Mouse (Mus musculus) CH12.LX (cell line): ENCODE measurements around the gene Sec1. TPM values are rescaled to one million over a fixed set of nuclear protein-coding genes. Genes with fewer than 3 reads are reported as not detected.
A peak's percentile ranks its signal among the peaks of the same experiment; 100 is the strongest.

Experiments
- DNase-seq: peaks from one replicate; pipeline ENCODE4 v3.0.0-alpha.2; 2013; ENCODE audit errors: extremely low read depth
- H3K27ac ChIP-seq: 2 replicates; pipeline ENCODE4 v1.5.1; 2012; ENCODE audit warnings: low read depth, mild to moderate bottlenecking, control low read depth, moderate library complexity; ENCODE audit not compliant: insufficient read depth
- H3K27me3 ChIP-seq: replicated peaks from 2 replicates; pipeline ENCODE3; 2012; ENCODE audit warnings: inconsistent platforms
- H3K36me3 ChIP-seq, 2 experiments: replicated peaks in 1 of 2; 2 replicates each; pipeline versions ENCODE3 to v1.6.1; 2012; ENCODE audit warnings: inconsistent platforms in 1 of 2, low read length in 1 of 2, mild to moderate bottlenecking in 1 of 2, mixed read lengths in 1 of 2, moderate library complexity in 1 of 2; ENCODE audit not compliant: control insufficient read depth in 1 of 2, insufficient read depth in 1 of 2
- H3K4me1 ChIP-seq, 2 experiments: 2 replicates each; pipeline ENCODE4 v1.6.1; 2012; ENCODE audit warnings: inconsistent platforms in 1 of 2, moderate library complexity in 1 of 2; ENCODE audit not compliant: insufficient read depth in 2 of 2, control insufficient read depth in 1 of 2
- H3K4me2 ChIP-seq: 2 replicates; pipeline ENCODE4 v1.6.1; 2012; ENCODE audit warnings: low read depth, mild to moderate bottlenecking, control low read depth; ENCODE audit not compliant: poor library complexity, insufficient read depth, severe bottlenecking
- H3K4me3 ChIP-seq, 3 experiments: fragments of 150-350 bp in 1 of 3; sonication (generic) in 1 of 3; replicated peaks in 1 of 3; 2 replicates each; pipeline versions ENCODE3 to v1.5.1; 2011 to 2012; ENCODE audit warnings: low read depth in 2 of 3, low read length in 2 of 3, mild to moderate bottlenecking in 2 of 3, moderate library complexity in 2 of 3, control low read depth in 1 of 3, improper control_type of control experiment in 1 of 3, inconsistent platforms in 1 of 3, mixed read lengths in 1 of 3; ENCODE audit not compliant: poor library complexity in 1 of 3
- H3K79me2 ChIP-seq: replicated peaks from 2 replicates; pipeline ENCODE4 v1.6.1; 2012; ENCODE audit warnings: mild to moderate bottlenecking, moderate library complexity; ENCODE audit not compliant: control insufficient read depth, poor library complexity, insufficient read depth, severe bottlenecking; ENCODE audit errors: extremely low read depth
- H3K9ac ChIP-seq: 2 replicates; pipeline ENCODE4 v1.6.1; 2012; ENCODE audit warnings: low read depth, mild to moderate bottlenecking, control low read depth, moderate library complexity; ENCODE audit not compliant: insufficient read depth
- H3K9me3 ChIP-seq: replicated peaks from 2 replicates; pipeline ENCODE3; 2012; ENCODE audit warnings: low read length, inconsistent platforms, mixed read lengths
- CTCF ChIP-seq, 2 experiments: IDR thresholded peaks in 1 of 2; conservative IDR thresholded peaks in 1 of 2; 2 replicates each; pipeline ENCODE4 v1.5.1; 2011 to 2012; ENCODE audit warnings: low read depth in 2 of 2, low read length in 2 of 2, improper control_type of control experiment in 1 of 2, inconsistent platforms in 1 of 2, mild to moderate bottlenecking in 1 of 2, moderate library complexity in 1 of 2
- E2F4 ChIP-seq: IDR thresholded peaks from 2 replicates; pipeline ENCODE4 v1.6.1; 2011; ENCODE audit warnings: low read depth, low read length, improper control_type of control experiment; ENCODE audit not compliant: insufficient replicate concordance
- ELF1 ChIP-seq: IDR thresholded peaks from 2 replicates; pipeline ENCODE4 v1.6.1; 2014; ENCODE audit warnings: low read depth, mild to moderate bottlenecking, inconsistent platforms, low read length, improper control_type of control experiment
- JUN ChIP-seq: IDR thresholded peaks from 2 replicates; pipeline ENCODE4 v1.6.1; 2011; ENCODE audit warnings: low read depth, mild to moderate bottlenecking, low read length, improper control_type of control experiment, moderate library complexity; ENCODE audit not compliant: insufficient read depth
- JUND ChIP-seq: conservative IDR thresholded peaks from 2 replicates; pipeline ENCODE4 v1.6.1; 2011; ENCODE audit warnings: low read depth, low read length, improper control_type of control experiment
- MAFK ChIP-seq: IDR thresholded peaks from 2 replicates; pipeline ENCODE4 v1.6.1; 2011; ENCODE audit warnings: low read length, improper control_type of control experiment; ENCODE audit not compliant: insufficient replicate concordance
- MEF2A ChIP-seq: IDR thresholded peaks from 2 replicates; pipeline ENCODE4 v1.6.1; 2014; ENCODE audit warnings: low read depth, mild to moderate bottlenecking, inconsistent platforms, low read length, improper control_type of control experiment, borderline replicate concordance
- MXI1 ChIP-seq: IDR thresholded peaks from 2 replicates; pipeline ENCODE4 v1.6.1; 2011; ENCODE audit warnings: mild to moderate bottlenecking, low read depth, low read length, improper control_type of control experiment
- NELFE ChIP-seq: IDR thresholded peaks from 2 replicates; pipeline ENCODE4 v1.6.1; 2011; ENCODE audit warnings: low read depth, low read length, improper control_type of control experiment
- NRF1 ChIP-seq: IDR thresholded peaks from 2 replicates; pipeline ENCODE4 v1.6.1; 2014; ENCODE audit warnings: low read depth, mild to moderate bottlenecking, inconsistent platforms, low read length, improper control_type of control experiment, moderate library complexity
- POLR2AphosphoS2 ChIP-seq: IDR thresholded peaks from 2 replicates; pipeline ENCODE4 v1.6.1; 2011; ENCODE audit warnings: low read depth, low read length, improper control_type of control experiment
- SIN3A ChIP-seq: IDR thresholded peaks from 2 replicates; pipeline ENCODE4 v1.6.1; 2012; ENCODE audit warnings: low read length, improper control_type of control experiment, inconsistent platforms
- SMC3 ChIP-seq: IDR thresholded peaks from 2 replicates; pipeline ENCODE4 v1.6.1; 2011; ENCODE audit warnings: low read depth, low read length, improper control_type of control experiment
- TBP ChIP-seq: conservative IDR thresholded peaks from 2 replicates; pipeline ENCODE4 v1.6.1; 2011; ENCODE audit warnings: low read depth, low read length, improper control_type of control experiment
- ZC3H11A ChIP-seq: IDR thresholded peaks from 2 replicates; pipeline ENCODE4 v1.6.1; 2012; ENCODE audit warnings: low read depth, mild to moderate bottlenecking, inconsistent platforms, low read length, improper control_type of control experiment
- ZMIZ1 ChIP-seq: IDR thresholded peaks from 2 replicates; pipeline ENCODE4 v1.6.1; 2012; ENCODE audit warnings: low read depth, mild to moderate bottlenecking, inconsistent platforms, low read length, improper control_type of control experiment
- ZNF384 ChIP-seq: IDR thresholded peaks from 2 replicates; pipeline ENCODE4 v1.6.1; 2012; ENCODE audit warnings: low read depth, low read length, improper control_type of control experiment, inconsistent platforms
- dilution Hi-C: fragments of 300-500 bp; cut with MboI; formaldehyde crosslinking; loops from 2 replicates; pipeline ENCODE4 v1.14.3; 2020; ENCODE audit warnings: low sequenced_read_pairs; ENCODE audit not compliant: extremely low pct_unique_long_range_greater_than_20kb, extremely low pct_ligation_motif_present
- in situ Hi-C: fragments of 300-500 bp; cut with MboI; formaldehyde crosslinking; loops from 3 replicates; pipeline ENCODE4 v1.14.3; 2019; ENCODE audit warnings: low sequenced_read_pairs, low pct_ligation_motif_present, low pct_unique_long_range_greater_than_20kb, mixed read lengths
- polyA plus RNA-seq: library from polyadenylated mRNA; unstranded; fragments of >175 nt; gene quantifications from 2 replicates; pipeline ENCODE4 v1.2.1, GENCODE M21; 2012; ENCODE audit warnings: low read depth; ENCODE audit not compliant: insufficient read length
- total RNA-seq, 2 experiments: library from RNA; depleted of rRNA; stranded (reverse); fragments of 300-350 nt in 1 of 2; fragments of >200 nt in 1 of 2; gene quantifications; 2 replicates each; pipeline ENCODE4 v1.2.3; 2012 to 2014

Sec1 gene
- total and polyA plus RNA-seq, 3 experiments, result 0.08 to 0.33 (median 0.26) TPM

DNA sequence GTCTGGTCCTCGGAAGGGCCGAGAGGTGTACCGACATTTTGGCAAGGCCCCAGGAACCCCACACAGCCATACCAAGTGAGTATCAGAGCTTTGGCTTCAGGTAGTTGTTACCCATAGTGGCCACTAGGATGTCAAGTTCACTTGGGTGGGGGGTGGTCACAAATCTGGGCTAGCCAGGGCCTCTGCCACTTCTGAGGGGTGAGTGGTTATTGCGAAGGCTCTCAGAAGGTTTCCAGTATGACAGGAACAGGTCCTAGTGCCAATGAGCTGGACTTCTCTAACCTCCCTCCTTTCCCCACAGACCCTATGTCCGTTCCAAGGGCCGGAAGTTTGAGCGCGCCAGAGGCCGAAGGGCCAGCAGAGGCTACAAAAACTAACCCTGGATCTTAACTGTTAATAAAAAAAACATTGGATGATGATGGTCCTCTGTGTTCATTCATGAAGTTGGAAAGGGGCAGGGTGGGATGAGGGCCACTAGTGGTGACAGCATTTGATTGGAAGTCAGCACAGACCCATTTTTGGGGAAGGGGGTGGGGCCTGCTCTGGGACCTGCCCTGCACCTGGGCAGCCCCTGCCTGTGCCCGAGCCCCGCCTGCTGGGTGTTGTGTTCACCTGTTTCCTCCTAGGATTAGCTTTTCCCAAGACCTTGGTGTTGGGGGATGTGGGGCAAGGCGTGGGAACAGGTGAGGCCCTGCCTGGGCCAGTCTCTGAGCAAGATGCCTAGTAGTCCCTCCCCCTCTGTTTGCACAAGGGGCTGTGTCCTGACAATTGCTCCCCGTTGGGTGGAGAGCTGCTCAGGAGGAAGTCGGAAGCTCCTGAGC, 26.4 kb upstream of the Sec1 start, which contains the start of gene Fam83e:
TSS of gene Fam83e (plus strand) at position 800 of the 821 bp plus-strand sequence.
- Histone ChIP-seq H3K36me3 (peaks cover 65 to 76% of the 10 kb centered on the region in 2 experiments), H3K27ac (0 out of 2 replicates have a peak within 1 kb of the TSS, but pooled peaks have one; percentile 4), H3K79me2 (peaks cover 35% of the 10 kb centered on the region), H3K27me3 (no peaks in the 10 kb centered on the region), H3K9ac (0 out of 2 replicates have a peak within 1 kb of the TSS, but pooled peaks have one; percentile 98), H3K4me1 (peaks cover 7 to 32% of the 10 kb centered on the region in 2 experiments; a peak in 3 of 4 replicates), H3K9me3 (no peaks in the 10 kb centered on the region), H3K4me2 (peak within 1 kb of the TSS; percentile 39; the same call in 1 of the 2 replicates), H3K4me3 (peak within 1 kb of the TSS in 1 of 3 experiments; percentile 100)
- in situ Hi-C loops (no loop called here), dilution Hi-C loops (no loop called here)
- no peak for TF ChIP-seq MAFK
- no peak for TF ChIP-seq JUN
- no peak for TF ChIP-seq JUND
- TF ChIP-seq NELFE, result 0 out of 2 replicates have a peak, but pooled peaks have one; percentile 16
- no peak for TF ChIP-seq ZMIZ1
- TF ChIP-seq ELF1, result no peak
- TF ChIP-seq TBP, result no peak
- TF ChIP-seq E2F4, result no peak
- TF ChIP-seq ZNF384, result no peak
- no peak for TF ChIP-seq MXI1
- no peak for TF ChIP-seq ZC3H11A
- peak in 1 of 2 experiments; percentile 26; a peak in 2 of 4 replicates for TF ChIP-seq CTCF (conservative IDR thresholded peaks at IDR 0.05 in 1 of 2, IDR thresholded peaks at IDR 0.05 in 1 of 2; ENCODE audit: low read depth in 2 of 2, low read length in 2 of 2)
- no peak for TF ChIP-seq MEF2A
- no peak for TF ChIP-seq SMC3
- no peak for TF ChIP-seq NRF1
- no peak for DNase-seq

DNA sequence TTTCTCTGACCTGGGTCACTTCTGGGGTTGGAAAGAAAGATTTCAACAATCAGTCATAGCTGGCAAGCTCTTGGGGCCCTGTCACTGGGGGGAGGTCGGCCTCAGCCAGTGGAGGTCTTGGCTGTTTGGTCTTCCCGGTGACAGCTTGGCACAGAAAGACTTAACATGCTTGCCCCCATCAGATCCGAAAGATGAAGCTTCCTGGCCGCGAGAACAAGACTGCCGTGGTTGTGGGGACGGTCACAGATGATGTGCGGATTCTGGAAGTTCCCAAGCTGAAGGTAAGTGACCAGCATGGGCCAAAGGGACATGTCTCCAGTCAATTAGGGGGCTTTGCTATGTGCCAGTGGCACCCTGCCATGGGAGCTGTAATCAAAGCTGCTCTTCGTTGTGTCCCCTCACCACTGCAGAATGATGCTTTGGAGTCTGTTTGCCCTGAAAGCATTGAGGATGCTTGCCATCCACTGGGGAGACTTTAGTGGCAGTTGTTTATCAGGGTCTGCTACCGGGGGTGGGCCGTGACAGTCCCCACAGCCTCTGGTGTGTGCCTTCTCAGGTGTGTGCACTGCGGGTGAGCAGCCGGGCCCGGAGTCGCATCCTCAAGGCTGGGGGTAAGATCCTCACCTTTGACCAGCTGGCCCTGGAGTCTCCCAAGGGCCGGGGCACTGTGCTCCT, 25.7 kb upstream of the Sec1 start:
- DNase-seq, result no peak
- peaks cover 7 to 35% of the 10 kb centered on the region in 2 experiments; a peak in 3 of 4 replicates for H3K4me1 ChIP-seq
- H3K27me3 ChIP-seq, result no peaks in the 10 kb centered on the region
- H3K27ac ChIP-seq, result peak overlapping the region; percentile 4; the same call in 1 of the 2 replicates
- H3K4me3 ChIP-seq, result peak overlapping the region in 2 of 3 experiments; percentile 95 to 100
- dilution Hi-C loops, result no loop called here
- TF ChIP-seq NELFE (no peak), POLR2AphosphoS2 (peak; percentile 31; the same call in 1 of the 2 replicates), SIN3A (no peak)
- TF ChIP-seq, all 38 proteins: peak for 1
- Histone ChIP-seq H3K4me2 (peak overlapping the region; percentile 39), H3K9ac (peak overlapping the region; percentile 98; the same call in 1 of the 2 replicates), H3K79me2 (peaks cover 36% of the 10 kb centered on the region), H3K9me3 (no peaks in the 10 kb centered on the region), H3K36me3 (peaks cover 57 to 71% of the 10 kb centered on the region in 2 experiments)
- in situ Hi-C loops, result no loop called here
